Mouse (Mus musculus) hindbrain, embryonic 11.5 days (tissue): ENCODE data around the gene Cog1. TPM values are rescaled to one million over a fixed set of nuclear protein-coding genes. Genes with fewer than 3 reads are reported as not detected.

ENCODE experiments used
- ATAC-seq: fragments of 200-750 bp; cut with Nextera tagmentation; 2 replicates; pipeline ENCODE4 v1.8.0; 2017; ENCODE audit warnings: mild to moderate bottlenecking, moderate TSS enrichment, moderate library complexity; ENCODE audit not compliant: low FRiP score
- DNase-seq: peaks from one replicate; pipeline ENCODE4 v3.0.0-alpha.2; 2015; ENCODE audit warnings: low spot score
- H3K27ac ChIP-seq: fragments of 300-500 bp; sonication (generic); 2 replicates; pipeline ENCODE4 v1.5.1; 2014; ENCODE audit warnings: mild to moderate bottlenecking, low read depth, low read length
- H3K27me3 ChIP-seq: fragments of 300-500 bp; sonication (generic); 2 replicates; pipeline ENCODE4 v1.6.1; 2014; ENCODE audit warnings: mild to moderate bottlenecking, low read length, moderate library complexity, mixed read lengths; ENCODE audit not compliant: control insufficient read depth, insufficient read depth
- H3K36me3 ChIP-seq: fragments of 300-500 bp; sonication (generic); 2 replicates; pipeline ENCODE4 v1.6.1; 2014; ENCODE audit warnings: mild to moderate bottlenecking, low read length, moderate library complexity, mixed read lengths; ENCODE audit not compliant: control insufficient read depth, insufficient read depth
- H3K4me1 ChIP-seq: fragments of 300-500 bp; sonication (generic); replicated peaks from 2 replicates; pipeline ENCODE4 v1.6.1; 2014; ENCODE audit warnings: low read length, mixed read lengths; ENCODE audit not compliant: control insufficient read depth, insufficient read depth
- H3K4me2 ChIP-seq: fragments of 300-500 bp; sonication (generic); replicated peaks from 2 replicates; pipeline ENCODE4 v1.6.1; 2014; ENCODE audit warnings: mild to moderate bottlenecking, low read depth, low read length
- H3K4me3 ChIP-seq: fragments of 300-500 bp; sonication (generic); 2 replicates; pipeline ENCODE4 v1.5.1; 2014; ENCODE audit warnings: low read depth, low read length
- H3K9ac ChIP-seq: fragments of 300-500 bp; sonication (generic); 2 replicates; pipeline ENCODE4 v1.6.1; 2014; ENCODE audit warnings: low read depth, low read length
- H3K9me3 ChIP-seq: fragments of 300-500 bp; sonication (generic); 2 replicates; pipeline ENCODE4 v1.6.1; 2016; ENCODE audit warnings: low read length; ENCODE audit not compliant: control insufficient read depth
- WGBS: fragments of 180-500 bp; shearing (Covaris S2); extraction: QIAGEN DNeasy Blood & Tissue Kit; methylation state at CpG from one replicate; pipeline ENCODE4 v1.1.7; 2014; 5-methylcytosine and 5-hydroxymethylcytosine counted together
- polyA plus RNA-seq: library from polyadenylated mRNA; unstranded; fragments of >200 nt; fragmentation: Nextera tagmentation; extraction: Ambion mirVana; gene quantifications from 2 replicates; pipeline ENCODE4 v1.2.1, GENCODE M21; 2014

Gene Cog1
- polyA plus RNA-seq, 1 experiment from 2014 or later: 37.6 TPM

- Histone ChIP-seq H3K9me3 (no peaks in the 10 kb centered on the region), H3K9ac (no peak overlapping the region), H3K27ac (no peak overlapping the region), H3K27me3 (peaks cover 5% of the 10 kb centered on the region), H3K4me1 (peaks cover 18% of the 10 kb centered on the region), H3K36me3 (no peaks in the 10 kb centered on the region), H3K4me3 (no peak overlapping the region), H3K4me2 (no peak overlapping the region)
- DNase-seq (no peak), ATAC-seq (no peak)
- 45% methylated on average over 19 of the region's 19 CpGs for WGBS
These were observed 59.8 kb downstream of the Cog1 start for GRCm38 (mm10) chr11:113708629-113709213.

GRCm38 (mm10) chr11:113709272-113709671, 60.3 kb downstream of the Cog1 start:
- Histone ChIP-seq H3K27ac (no peak overlapping the region), H3K36me3 (no peaks in the 10 kb centered on the region), H3K9me3 (no peaks in the 10 kb centered on the region), H3K4me1 (peaks cover 18% of the 10 kb centered on the region), H3K4me2 (0 out of 2 replicates have a peak overlapping the region, but pooled peaks have one; percentile 18), H3K27me3 (peaks cover 5% of the 10 kb centered on the region), H3K9ac (no peak overlapping the region), H3K4me3 (no peak overlapping the region)
- ATAC-seq (0 out of 2 replicates have a peak, but pooled peaks have one; percentile 19), DNase-seq (no peak)
- WGBS: 10% methylated on average over 15 of the region's 15 CpGs

GRCm38 (mm10) chr11:113709731-113710256, 60.8 kb downstream of the Cog1 start, which contains the start of gene Cpsf4l:
Gene Cpsf4l, minus strand, starts transcription at chr11:113710017.
- Histone ChIP-seq H3K36me3 (no peaks in the 10 kb centered on the region), H3K4me2 (0 out of 2 replicates have a peak within 1 kb of the TSS, but pooled peaks have one; percentile 18), H3K9ac (peak within 1 kb of the TSS; percentile 25; the same call in 1 of the 2 replicates), H3K9me3 (no peaks in the 10 kb centered on the region), H3K27me3 (peaks cover 5% of the 10 kb centered on the region), H3K4me3 (no peak within 1 kb of the TSS), H3K27ac (peak within 1 kb of the TSS; percentile 30), H3K4me1 (peaks cover 18% of the 10 kb centered on the region)
- WGBS: 3% methylated on average over 11 of the region's 11 CpGs
- peak; percentile 76 for ATAC-seq
- no peak for DNase-seq

GRCm38 (mm10) chr11:113710257-113710777, 61.3 kb downstream of the Cog1 start:
- ATAC-seq (peak; percentile 58), DNase-seq (peak; percentile 72)
- Histone ChIP-seq H3K36me3 (no peaks in the 10 kb centered on the region), H3K27ac (peak overlapping the region; percentile 30), H3K9me3 (no peaks in the 10 kb centered on the region), H3K4me2 (0 out of 2 replicates have a peak overlapping the region, but pooled peaks have one; percentile 1), H3K4me1 (peaks cover 18% of the 10 kb centered on the region), H3K27me3 (peaks cover 5% of the 10 kb centered on the region), H3K9ac (peak overlapping the region; percentile 25; the same call in 1 of the 2 replicates), H3K4me3 (no peak overlapping the region)
- under 1% methylated on average over 10 of the region's 10 CpGs for WGBS

GRCm38 (mm10) chr11:113711061-113711460, 62.1 kb downstream of the Cog1 start:
- no peak for DNase-seq
- WGBS: 37% methylated on average over 1 of the region's 1 CpGs
- Histone ChIP-seq H3K4me2 (no peak overlapping the region), H3K4me1 (peaks cover 18% of the 10 kb centered on the region), H3K36me3 (no peaks in the 10 kb centered on the region), H3K9me3 (no peaks in the 10 kb centered on the region), H3K9ac (no peak overlapping the region), H3K27me3 (peaks cover 5% of the 10 kb centered on the region), H3K4me3 (no peak overlapping the region), H3K27ac (no peak overlapping the region)
- no peak for ATAC-seq

GRCm38 (mm10) chr11:113715078-113715674, 66.2 kb downstream of the Cog1 start:
- no peak for ATAC-seq
- no peak overlapping the region for H3K4me2 ChIP-seq

GRCm38 (mm10) chr11:113716132-113716531, 67.2 kb downstream of the Cog1 start:
- Histone ChIP-seq H3K4me1 (0 out of 2 replicates have a peak, but pooled peaks cover 3% of the 10 kb centered on the region), H3K4me3 (no peak overlapping the region), H3K4me2 (no peak overlapping the region), H3K9me3 (no peaks in the 10 kb centered on the region), H3K9ac (no peak overlapping the region), H3K27ac (no peak overlapping the region), H3K27me3 (no peaks in the 10 kb centered on the region), H3K36me3 (no peaks in the 10 kb centered on the region)
- ATAC-seq (no peak), DNase-seq (no peak)
- 90% methylated on average over 2 of the region's 2 CpGs for WGBS

More at GRCm38 (mm10) chr11:113715078-113715674, 66.2 kb downstream of the Cog1 start:
- DNase-seq: no peak
- 63% methylated on average over 7 of the region's 7 CpGs for WGBS
- Histone ChIP-seq H3K27ac (no peak overlapping the region), H3K9me3 (no peaks in the 10 kb centered on the region), H3K4me3 (no peak overlapping the region), H3K36me3 (no peaks in the 10 kb centered on the region), H3K27me3 (no peaks in the 10 kb centered on the region), H3K9ac (no peak overlapping the region), H3K4me1 (peaks cover 10% of the 10 kb centered on the region)
